Mouse (Mus musculus) liver, postnatal 0 days (tissue): Measurements from ENCODE around the gene Sucnr1.

Experiments
- CTCF ChIP-seq: sonication (generic); IDR thresholded peaks from 2 replicates; pipeline ENCODE4 v1.5.1; 2016; ENCODE audit warnings: antibody characterized with exemption, low read depth
- EP300 ChIP-seq: IDR thresholded peaks from 2 replicates; pipeline ENCODE4 v1.6.1; 2016; ENCODE audit warnings: antibody characterized with exemption, low read depth, mild to moderate bottlenecking

DNA sequence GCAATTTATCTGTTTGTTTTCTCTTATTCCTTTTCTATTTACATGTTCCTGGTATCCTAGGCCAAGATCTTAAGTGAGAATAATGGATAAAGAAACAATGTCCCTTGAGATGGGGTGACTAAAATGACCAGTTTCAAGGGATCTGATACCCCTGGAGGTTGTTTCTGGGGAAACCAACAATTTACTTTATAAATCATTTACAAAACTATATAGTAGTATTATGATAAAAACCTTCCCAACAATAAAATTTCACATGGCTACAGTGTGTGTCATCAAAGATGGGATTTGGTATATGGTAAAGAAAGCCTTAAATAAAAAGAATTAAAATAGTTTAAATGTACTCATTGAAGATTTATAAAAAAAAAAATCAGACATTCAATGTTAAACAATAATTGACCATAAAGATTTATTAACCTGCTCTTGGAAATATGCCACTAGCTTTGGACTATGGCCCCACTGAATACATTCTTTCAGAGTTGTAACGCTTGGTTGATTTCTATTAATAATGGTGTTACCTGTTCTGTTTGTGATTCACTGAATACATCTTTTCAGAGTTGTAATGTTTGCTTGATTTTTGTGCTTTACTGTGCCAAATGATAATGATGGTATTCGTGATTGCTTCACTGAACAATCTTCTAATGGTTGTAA, 22.9 kb downstream of the Sucnr1 start:
- no peak for TF ChIP-seq CTCF
- 0 out of 2 replicates have a peak, but pooled peaks have one; percentile 6 for TF ChIP-seq EP300
